Mouse (Mus musculus) CH12.LX (cell line): ENCODE data around the gene Gse1. TPM values are rescaled to one million over a fixed set of nuclear protein-coding genes. Genes with fewer than 3 reads are reported as not detected.

Experiments
- DNase-seq: peaks from one replicate; pipeline ENCODE4 v3.0.0-alpha.2; 2013; ENCODE audit errors: extremely low read depth
- H3K27ac ChIP-seq: 2 replicates; pipeline ENCODE4 v1.5.1; 2012; ENCODE audit warnings: low read depth, mild to moderate bottlenecking, control low read depth, moderate library complexity; ENCODE audit not compliant: insufficient read depth
- H3K27me3 ChIP-seq: replicated peaks from 2 replicates; pipeline ENCODE3; 2012; ENCODE audit warnings: inconsistent platforms
- H3K36me3 ChIP-seq, 2 experiments: replicated peaks in 1 of 2; 2 replicates each; pipeline versions ENCODE3 to v1.6.1; 2012; ENCODE audit warnings: inconsistent platforms in 1 of 2, low read length in 1 of 2, mild to moderate bottlenecking in 1 of 2, mixed read lengths in 1 of 2, moderate library complexity in 1 of 2; ENCODE audit not compliant: control insufficient read depth in 1 of 2, insufficient read depth in 1 of 2
- H3K4me1 ChIP-seq, 2 experiments: 2 replicates each; pipeline ENCODE4 v1.6.1; 2012; ENCODE audit warnings: inconsistent platforms in 1 of 2, moderate library complexity in 1 of 2; ENCODE audit not compliant: insufficient read depth in 2 of 2, control insufficient read depth in 1 of 2
- H3K4me2 ChIP-seq: 2 replicates; pipeline ENCODE4 v1.6.1; 2012; ENCODE audit warnings: low read depth, mild to moderate bottlenecking, control low read depth; ENCODE audit not compliant: poor library complexity, insufficient read depth, severe bottlenecking
- H3K4me3 ChIP-seq, 3 experiments: fragments of 150-350 bp in 1 of 3; sonication (generic) in 1 of 3; replicated peaks in 1 of 3; 2 replicates each; pipeline versions ENCODE3 to v1.5.1; 2011 to 2012; ENCODE audit warnings: low read depth in 2 of 3, low read length in 2 of 3, mild to moderate bottlenecking in 2 of 3, moderate library complexity in 2 of 3, control low read depth in 1 of 3, improper control_type of control experiment in 1 of 3, inconsistent platforms in 1 of 3, mixed read lengths in 1 of 3; ENCODE audit not compliant: poor library complexity in 1 of 3
- H3K79me2 ChIP-seq: replicated peaks from 2 replicates; pipeline ENCODE4 v1.6.1; 2012; ENCODE audit warnings: mild to moderate bottlenecking, moderate library complexity; ENCODE audit not compliant: control insufficient read depth, poor library complexity, insufficient read depth, severe bottlenecking; ENCODE audit errors: extremely low read depth
- H3K9ac ChIP-seq: 2 replicates; pipeline ENCODE4 v1.6.1; 2012; ENCODE audit warnings: low read depth, mild to moderate bottlenecking, control low read depth, moderate library complexity; ENCODE audit not compliant: insufficient read depth
- H3K9me3 ChIP-seq: replicated peaks from 2 replicates; pipeline ENCODE3; 2012; ENCODE audit warnings: low read length, inconsistent platforms, mixed read lengths
- ELF1 ChIP-seq: IDR thresholded peaks from 2 replicates; pipeline ENCODE4 v1.6.1; 2014; ENCODE audit warnings: low read depth, mild to moderate bottlenecking, inconsistent platforms, low read length, improper control_type of control experiment
- GABPA ChIP-seq: IDR thresholded peaks from 2 replicates; pipeline ENCODE4 v1.6.1; 2012; ENCODE audit warnings: low read depth, low read length, improper control_type of control experiment, inconsistent platforms; ENCODE audit not compliant: insufficient replicate concordance
- HCFC1 ChIP-seq: IDR thresholded peaks from 2 replicates; pipeline ENCODE4 v1.6.1; 2012; ENCODE audit warnings: low read depth, mild to moderate bottlenecking, inconsistent platforms, low read length, improper control_type of control experiment
- IRF4 ChIP-seq: IDR thresholded peaks from 2 replicates; pipeline ENCODE4 v1.6.1; 2014; ENCODE audit warnings: low read depth, mild to moderate bottlenecking, inconsistent platforms, low read length, improper control_type of control experiment
- KAT2A ChIP-seq: IDR thresholded peaks from 2 replicates; pipeline ENCODE4 v1.6.1; 2012; ENCODE audit warnings: low read length, improper control_type of control experiment, inconsistent platforms; ENCODE audit not compliant: insufficient replicate concordance
- MAFK ChIP-seq: IDR thresholded peaks from 2 replicates; pipeline ENCODE4 v1.6.1; 2011; ENCODE audit warnings: low read length, improper control_type of control experiment; ENCODE audit not compliant: insufficient replicate concordance
- MAX ChIP-seq: IDR thresholded peaks from 2 replicates; pipeline ENCODE4 v1.6.1; 2011; ENCODE audit warnings: low read length, improper control_type of control experiment
- MYC ChIP-seq: IDR thresholded peaks from 2 replicates; pipeline ENCODE4 v1.6.1; 2011; ENCODE audit warnings: low read depth, mild to moderate bottlenecking, improper control_type of control experiment, low read length
- POLR2AphosphoS2 ChIP-seq: IDR thresholded peaks from 2 replicates; pipeline ENCODE4 v1.6.1; 2011; ENCODE audit warnings: low read depth, low read length, improper control_type of control experiment
- RAD21 ChIP-seq: IDR thresholded peaks from 2 replicates; pipeline ENCODE4 v1.6.1; 2011; ENCODE audit warnings: low read depth, mild to moderate bottlenecking, low read length, improper control_type of control experiment, moderate library complexity
- SIN3A ChIP-seq: IDR thresholded peaks from 2 replicates; pipeline ENCODE4 v1.6.1; 2012; ENCODE audit warnings: low read length, improper control_type of control experiment, inconsistent platforms
- TCF12 ChIP-seq: IDR thresholded peaks from 2 replicates; pipeline ENCODE4 v1.6.1; 2014; ENCODE audit warnings: low read depth, mild to moderate bottlenecking, inconsistent platforms, low read length, improper control_type of control experiment
- ZC3H11A ChIP-seq: IDR thresholded peaks from 2 replicates; pipeline ENCODE4 v1.6.1; 2012; ENCODE audit warnings: low read depth, mild to moderate bottlenecking, inconsistent platforms, low read length, improper control_type of control experiment
- ZKSCAN1 ChIP-seq: IDR thresholded peaks from 2 replicates; pipeline ENCODE4 v1.6.1; 2012; ENCODE audit warnings: low read depth, inconsistent platforms, low read length, improper control_type of control experiment, borderline replicate concordance
- ZNF384 ChIP-seq: IDR thresholded peaks from 2 replicates; pipeline ENCODE4 v1.6.1; 2012; ENCODE audit warnings: low read depth, low read length, improper control_type of control experiment, inconsistent platforms
- dilution Hi-C: fragments of 300-500 bp; cut with MboI; formaldehyde crosslinking; loops from 2 replicates; pipeline ENCODE4 v1.14.3; 2020; ENCODE audit warnings: low sequenced_read_pairs; ENCODE audit not compliant: extremely low pct_unique_long_range_greater_than_20kb, extremely low pct_ligation_motif_present
- in situ Hi-C: fragments of 300-500 bp; cut with MboI; formaldehyde crosslinking; loops from 3 replicates; pipeline ENCODE4 v1.14.3; 2019; ENCODE audit warnings: low sequenced_read_pairs, low pct_ligation_motif_present, low pct_unique_long_range_greater_than_20kb, mixed read lengths
- polyA plus RNA-seq: library from polyadenylated mRNA; unstranded; fragments of >175 nt; gene quantifications from 2 replicates; pipeline ENCODE4 v1.2.1, GENCODE M21; 2012; ENCODE audit warnings: low read depth; ENCODE audit not compliant: insufficient read length
- total RNA-seq, 2 experiments: library from RNA; depleted of rRNA; stranded (reverse); fragments of 300-350 nt in 1 of 2; fragments of >200 nt in 1 of 2; gene quantifications; 2 replicates each; pipeline ENCODE4 v1.2.3; 2012 to 2014

Gene Gse1
- total and polyA plus RNA-seq, 3 experiments = 1.3 to 9.8 (median 8.5) TPM

DNA sequence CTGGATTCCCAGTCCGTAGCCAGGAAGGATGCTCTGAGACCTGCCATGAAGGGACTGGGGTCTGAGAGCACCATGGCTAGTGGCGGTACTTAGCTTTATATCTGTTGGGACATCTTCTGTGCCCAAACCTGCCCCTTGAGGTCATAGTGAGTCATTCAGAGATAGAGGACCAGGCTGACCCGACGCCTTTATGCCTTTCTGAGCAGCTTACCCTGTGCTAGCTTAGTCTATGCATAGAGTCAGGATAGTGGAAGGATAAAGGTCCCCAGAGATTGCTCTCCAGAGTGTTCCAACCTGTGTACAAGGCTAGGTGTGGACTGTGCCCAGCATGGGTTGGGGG, 264.6 kb downstream of the Gse1 start:
- TF ChIP-seq IRF4 (peak; percentile 58; the same call in 1 of the 2 replicates), ZC3H11A (no peak)
- TF ChIP-seq, all 38 proteins: peak for 1
- dilution Hi-C loops (no loop called here), in situ Hi-C loops (loop anchor here (5.0 kb wide), 1 partner anchor 86 kb away; no protein-coding TSS in a partner anchor)
- H3K36me3 ChIP-seq = peaks cover 2 to 36% of the 10 kb centered on the region in 2 experiments
- no peak overlapping the region for H3K4me3 ChIP-seq
- H3K9ac ChIP-seq = no peak overlapping the region
- H3K27me3 ChIP-seq = no peaks in the 10 kb centered on the region
- H3K79me2 ChIP-seq = peaks cover 91% of the 10 kb centered on the region
- H3K4me2 ChIP-seq = peak overlapping the region; percentile 23
- no peaks in the 10 kb centered on the region for H3K9me3 ChIP-seq
- no peak for DNase-seq
- no peak overlapping the region for H3K27ac ChIP-seq
- H3K4me1 ChIP-seq = peaks cover 42 to 70% of the 10 kb centered on the region in 2 experiments

DNA sequence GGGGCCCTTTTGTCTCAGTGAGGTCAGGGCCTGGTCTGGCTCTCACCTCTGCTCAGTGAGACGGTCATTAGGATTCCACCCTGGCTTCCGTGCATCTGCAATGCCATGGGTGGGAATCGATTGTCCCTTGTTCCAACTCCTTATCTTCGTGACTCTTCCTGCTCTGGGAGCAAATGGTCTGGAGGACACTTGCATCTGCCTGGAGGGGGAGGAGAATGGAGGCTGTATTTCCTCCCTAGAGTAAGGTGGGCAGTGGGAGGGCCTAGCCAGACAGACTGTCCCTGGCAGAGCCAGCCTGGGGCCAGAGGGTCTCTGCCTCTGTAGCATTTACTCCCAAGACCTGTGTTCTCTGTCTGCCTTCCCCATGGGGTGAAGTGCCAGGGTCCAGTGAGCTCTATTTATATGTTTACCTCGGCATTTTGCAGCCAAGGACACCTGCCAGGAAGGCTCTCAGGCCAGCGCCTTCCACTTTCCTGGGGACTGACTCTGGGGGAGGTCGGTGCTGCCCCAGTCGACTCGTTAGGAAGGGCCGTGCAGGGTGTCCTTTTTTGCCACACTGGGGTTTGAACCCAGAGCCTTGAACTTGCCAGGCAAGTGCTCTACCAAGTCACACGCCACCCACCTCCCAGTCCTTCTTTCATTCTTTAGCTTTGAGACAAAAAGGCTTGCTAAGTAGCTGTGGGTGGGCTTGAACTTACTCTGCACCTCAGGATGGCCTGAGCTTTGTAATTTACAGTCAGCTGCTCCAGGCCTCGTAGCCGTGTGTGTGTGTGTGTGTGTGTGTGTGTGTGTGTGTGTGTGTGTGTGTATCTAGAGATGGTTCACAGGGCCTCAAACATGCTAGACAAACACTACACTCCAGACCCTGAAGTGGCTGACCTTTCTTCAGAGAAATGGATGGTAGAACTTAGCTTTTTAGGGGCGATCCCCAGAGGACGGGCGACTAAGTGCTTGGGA, 265.5 kb downstream of the Gse1 start:
- Histone ChIP-seq H3K4me3 (no peak overlapping the region), H3K27me3 (no peaks in the 10 kb centered on the region), H3K4me1 (peaks cover 51 to 79% of the 10 kb centered on the region in 2 experiments), H3K79me2 (peaks cover 97% of the 10 kb centered on the region), H3K27ac (no peak overlapping the region), H3K36me3 (peaks cover 2 to 41% of the 10 kb centered on the region in 2 experiments), H3K9ac (no peak overlapping the region), H3K9me3 (no peaks in the 10 kb centered on the region), H3K4me2 (no peak overlapping the region)
- no peak for DNase-seq
- dilution Hi-C loops (no loop called here), in situ Hi-C loops (loop anchor here (5.0 kb wide), 1 partner anchor 86 kb away; no protein-coding TSS in a partner anchor)
- TF ChIP-seq ZKSCAN1 (no peak), KAT2A (no peak), SIN3A (no peak), ELF1 (no peak), MAX (no peak), IRF4 (no peak), RAD21 (no peak), MYC (no peak), POLR2AphosphoS2 (no peak), ZC3H11A (no peak), HCFC1 (no peak), ZNF384 (no peak), GABPA (no peak), TCF12 (no peak), MAFK (no peak)
